Mouse (Mus musculus) embryonic fibroblast, embryonic 13.5 days (primary cell): Measurements from ENCODE around the gene Nkx2-3. TPM values are rescaled to one million over a fixed set of nuclear protein-coding genes. Genes with fewer than 3 reads are reported as not detected.

Experiments used
- H3K27ac ChIP-seq: 2 replicates; pipeline ENCODE4 v1.5.1; 2012; ENCODE audit warnings: low read length, control low read depth, inconsistent platforms; ENCODE audit not compliant: insufficient read depth
- H3K4me1 ChIP-seq: 2 replicates; pipeline ENCODE4 v1.6.1; 2011; ENCODE audit warnings: low read length; ENCODE audit not compliant: control insufficient read depth, insufficient read depth
- H3K4me3 ChIP-seq: 2 replicates; pipeline ENCODE4 v1.5.1; 2011; ENCODE audit warnings: mild to moderate bottlenecking, control low read depth, low read length; ENCODE audit not compliant: insufficient read depth
- CTCF ChIP-seq: IDR thresholded peaks from 2 replicates; pipeline ENCODE4 v1.5.1; 2011; ENCODE audit warnings: mild to moderate bottlenecking, control low read depth, low read length, moderate library complexity, borderline replicate concordance; ENCODE audit not compliant: insufficient read depth
- POLR2A ChIP-seq: IDR thresholded peaks from 2 replicates; pipeline ENCODE4 v1.6.1; 2011; ENCODE audit warnings: low read depth, mild to moderate bottlenecking, control low read depth, low read length, moderate library complexity
- polyA plus RNA-seq: library from polyadenylated mRNA; stranded (reverse); fragments of >200 nt; gene quantifications from 2 replicates; pipeline ENCODE4 v1.2.4, GENCODE M21; 2011; ENCODE audit warnings: low read depth; ENCODE audit not compliant: missing spikeins, insufficient read length

The Nkx2-3 gene
- polyA plus RNA-seq, 1 experiment, result not detected

- TF ChIP-seq CTCF (no peak), POLR2A (no peak)
- Histone ChIP-seq H3K4me1 (no peaks in the 10 kb centered on the region), H3K27ac (no peak overlapping the region), H3K4me3 (no peak overlapping the region)
Measured at GRCm38 (mm10) chr19:43646852-43647251, 34.7 kb downstream of the Nkx2-3 start.

GRCm38 (mm10) chr19:43647261-43647660 is 35.1 kb downstream of the Nkx2-3 start:
- H3K4me1 ChIP-seq, result no peaks in the 10 kb centered on the region
- TF ChIP-seq CTCF (no peak), POLR2A (no peak)
- no peak overlapping the region for H3K27ac ChIP-seq
- H3K4me3 ChIP-seq, result no peak overlapping the region

GRCm38 (mm10) chr19:43648343-43648742 is 36.2 kb downstream of the Nkx2-3 start:
- TF ChIP-seq POLR2A (no peak), CTCF (no peak)
- Histone ChIP-seq H3K27ac (no peak overlapping the region), H3K4me3 (no peak overlapping the region), H3K4me1 (no peaks in the 10 kb centered on the region)

GRCm38 (mm10) chr19:43651241-43651785 is 39.2 kb downstream of the Nkx2-3 start:
- Histone ChIP-seq H3K27ac (no peak overlapping the region), H3K4me1 (no peaks in the 10 kb centered on the region), H3K4me3 (no peak overlapping the region)
- TF ChIP-seq CTCF, result no peak
- TF ChIP-seq POLR2A, result no peak

GRCm38 (mm10) chr19:43655735-43656492 is 43.8 kb downstream of the Nkx2-3 start:
- Histone ChIP-seq H3K4me1 (no peaks in the 10 kb centered on the region), H3K27ac (no peak overlapping the region), H3K4me3 (no peak overlapping the region)
- no peak for TF ChIP-seq POLR2A
- TF ChIP-seq CTCF, result peak; percentile 91

- H3K4me1 ChIP-seq, result 0 out of 2 replicates have a peak, but pooled peaks cover 2% of the 10 kb centered on the region
- TF ChIP-seq CTCF (no peak), POLR2A (no peak)
- H3K4me3 ChIP-seq, result no peak overlapping the region
- no peak overlapping the region for H3K27ac ChIP-seq
Measured at GRCm38 (mm10) chr19:43659632-43660031, 47.5 kb downstream of the Nkx2-3 start.

- no peak overlapping the region for H3K27ac ChIP-seq
- TF ChIP-seq CTCF (no peak), POLR2A (no peak)
- 0 out of 2 replicates have a peak, but pooled peaks cover 2% of the 10 kb centered on the region for H3K4me1 ChIP-seq
- H3K4me3 ChIP-seq, result no peak overlapping the region
Measured at GRCm38 (mm10) chr19:43660774-43661173, 48.6 kb downstream of the Nkx2-3 start.

GRCm38 (mm10) chr19:43662176-43662967 is 50.2 kb downstream of the Nkx2-3 start:
- no peak for TF ChIP-seq CTCF

GRCm38 (mm10) chr19:43663471-43663870 is 51.3 kb downstream of the Nkx2-3 start:
- Histone ChIP-seq H3K27ac (no peak overlapping the region), H3K4me1 (peaks cover 5% of the 10 kb centered on the region; the same call in 1 of the 2 replicates), H3K4me3 (no peak overlapping the region)
- TF ChIP-seq CTCF (no peak), POLR2A (no peak)

More at GRCm38 (mm10) chr19:43662176-43662967, 50.2 kb downstream of the Nkx2-3 start:
- peaks cover 5% of the 10 kb centered on the region; the same call in 1 of the 2 replicates for H3K4me1 ChIP-seq
- H3K4me3 ChIP-seq, result no peak overlapping the region
- H3K27ac ChIP-seq, result no peak overlapping the region

Other genes with a start within 250 kb of the Nkx2-3 start
- gene Hpse2, start 224.0 kb upstream of the Nkx2-3 start, polyA plus RNA-seq, result 0.18 and 1.6 TPM in 2 replicates
- not detected in 2 replicates for gene Cnnm1, start 171.9 kb upstream of the Nkx2-3 start, polyA plus RNA-seq
- gene Got1, start 87.7 kb upstream of the Nkx2-3 start, polyA plus RNA-seq, result 48.1 and 56.5 TPM in 2 replicates
- gene Slc25a28, start 62.6 kb downstream of the Nkx2-3 start, polyA plus RNA-seq, result 16.0 and 16.5 TPM in 2 replicates
- gene Entpd7, start 77.3 kb downstream of the Nkx2-3 start, polyA plus RNA-seq, result 12.8 and 15.2 TPM in 2 replicates
- 4.3 and 5.0 TPM in 2 replicates for gene Cutc, start 140.7 kb downstream of the Nkx2-3 start, polyA plus RNA-seq
- gene Cox15, start 140.7 kb downstream of the Nkx2-3 start, polyA plus RNA-seq, result 15.9 and 22.1 TPM in 2 replicates
- gene Abcc2, start 169.9 kb downstream of the Nkx2-3 start, polyA plus RNA-seq, result not detected in 2 replicates